Mouse (Mus musculus): ENCODE results near the gene Mtf2. TPM values are rescaled to one million over a fixed set of nuclear protein-coding genes. Genes with fewer than 3 reads are reported as not detected.
"Not testable (repeated sequence)": the region's sequence is repeated elsewhere in the genome, so short reads cannot be mapped to it uniquely, and the experiment has no call there.

Gene Mtf2
- total RNA-seq, 1 experiment from 2014 or later, result 119 TPM

- no peak for ATAC-seq (replicated peaks; ENCODE audit: low read depth, poor library complexity, severe bottlenecking)
These were observed 11.5 kb downstream of the Mtf2 start for GRCm38 (mm10) chr5:108076833-108077540.

DNA sequence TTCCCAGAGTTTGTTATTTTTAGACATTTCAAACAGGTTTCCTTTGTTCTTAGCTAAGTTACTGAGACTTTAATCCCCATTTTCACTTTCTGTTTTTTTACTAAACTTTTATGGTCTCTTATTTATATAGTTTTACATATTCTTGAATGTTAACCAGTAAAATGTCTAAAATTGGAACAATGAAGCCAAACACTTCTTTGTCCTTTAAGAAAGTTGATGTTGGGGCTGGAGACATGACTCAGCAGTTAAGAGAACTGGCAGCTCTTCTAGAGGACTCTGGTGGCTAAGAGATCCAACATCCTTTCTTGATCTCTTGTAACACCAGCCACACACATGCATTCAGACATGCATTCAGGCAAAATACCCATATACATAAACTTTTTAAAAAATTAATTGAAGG is 14.1 kb downstream of the Mtf2 start:
- 0 out of 2 replicates have a peak, but pooled peaks have one; percentile 47 for ATAC-seq (replicated peaks; ENCODE audit: low read depth, poor library complexity, severe bottlenecking)

GRCm38 (mm10) chr5:108082380-108082779 is 16.9 kb downstream of the Mtf2 start:
- peak; percentile 71 for ATAC-seq (replicated peaks; ENCODE audit: low read depth, poor library complexity, severe bottlenecking)

DNA sequence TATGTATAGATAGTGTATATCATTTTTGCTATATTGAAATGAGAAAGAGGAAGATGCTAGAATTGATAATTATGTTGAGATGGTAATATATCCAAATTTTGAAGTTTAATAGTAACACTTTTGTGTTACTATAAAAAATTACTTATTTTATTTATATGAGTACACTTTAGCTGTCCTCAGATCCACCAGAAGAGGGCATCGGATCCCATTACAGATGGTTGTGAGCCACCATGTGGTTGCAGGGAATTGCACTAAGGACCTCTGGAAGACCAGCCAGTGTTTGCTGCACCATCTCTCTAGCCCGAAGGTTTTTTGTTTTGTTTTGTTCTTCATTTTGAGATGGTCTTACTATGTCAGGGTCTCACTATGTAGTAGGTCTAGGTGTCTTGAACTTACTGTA is 20.0 kb downstream of the Mtf2 start:
- ATAC-seq (replicated peaks; ENCODE audit: low read depth, poor library complexity, severe bottlenecking), result no peak

- not testable (repeated sequence) for ATAC-seq (replicated peaks; ENCODE audit: low read depth, poor library complexity, severe bottlenecking)
These were observed 27.3 kb downstream of the Mtf2 start for GRCm38 (mm10) chr5:108092731-108093130.

- no peak for ATAC-seq (replicated peaks; ENCODE audit: low read depth, poor library complexity, severe bottlenecking)
These were observed 32.2 kb downstream of the Mtf2 start for GRCm38 (mm10) chr5:108097676-108098075.

- no peak for ATAC-seq (replicated peaks; ENCODE audit: low read depth, poor library complexity, severe bottlenecking)
These were observed 34.7 kb downstream of the Mtf2 start for GRCm38 (mm10) chr5:108100196-108100595.

DNA sequence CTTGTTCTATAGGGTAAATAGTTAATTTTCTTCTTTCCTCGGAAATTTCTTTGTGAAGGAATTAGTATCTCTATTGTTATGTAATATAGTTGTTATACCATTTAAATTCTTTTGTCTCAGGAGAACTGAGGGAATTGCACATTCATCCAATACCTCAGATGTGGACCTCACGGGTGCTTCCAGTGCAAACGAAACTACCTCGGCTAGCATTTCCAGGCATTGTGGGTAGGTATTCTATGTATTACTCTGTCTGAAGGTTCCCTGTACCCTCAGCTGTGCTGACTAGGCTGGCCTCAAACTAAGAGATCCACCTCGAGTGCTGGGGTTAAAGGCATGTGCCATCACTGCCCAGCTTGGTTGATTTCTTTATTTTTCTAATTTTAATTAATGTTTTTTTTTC is 38.8 kb downstream of the Mtf2 start:
- ATAC-seq (replicated peaks; ENCODE audit: low read depth, poor library complexity, severe bottlenecking), result no peak

DNA sequence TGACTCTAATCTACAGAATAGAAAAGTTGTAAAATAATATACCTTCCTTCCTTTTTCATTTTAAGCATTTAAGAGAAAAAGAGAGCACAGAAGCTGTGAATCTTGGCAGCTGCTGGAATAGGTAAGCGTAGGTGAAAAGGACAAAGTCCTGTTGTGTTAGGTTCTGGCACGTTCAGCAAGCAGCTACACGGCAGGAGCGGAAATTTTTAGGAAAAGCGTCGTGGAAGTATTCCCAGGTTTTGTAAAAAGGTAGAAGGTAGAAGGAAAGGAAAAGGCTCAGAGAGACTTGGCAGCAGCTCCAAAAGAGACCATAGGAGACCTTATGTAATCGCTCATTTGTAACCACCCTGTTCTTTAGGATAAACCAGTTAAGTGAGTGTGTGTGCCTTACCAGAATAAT is 43.9 kb downstream of the Mtf2 start:
- ATAC-seq (replicated peaks; ENCODE audit: low read depth, poor library complexity, severe bottlenecking), result no peak

GRCm38 (mm10) chr5:108117693-108118092 is 52.2 kb downstream of the Mtf2 start:
- ATAC-seq (replicated peaks; ENCODE audit: low read depth, poor library complexity, severe bottlenecking), result no peak

- ATAC-seq (replicated peaks; ENCODE audit: low read depth, poor library complexity, severe bottlenecking), result no peak
These were observed 54.9 kb downstream of the Mtf2 start for GRCm38 (mm10) chr5:108120221-108120900.

DNA sequence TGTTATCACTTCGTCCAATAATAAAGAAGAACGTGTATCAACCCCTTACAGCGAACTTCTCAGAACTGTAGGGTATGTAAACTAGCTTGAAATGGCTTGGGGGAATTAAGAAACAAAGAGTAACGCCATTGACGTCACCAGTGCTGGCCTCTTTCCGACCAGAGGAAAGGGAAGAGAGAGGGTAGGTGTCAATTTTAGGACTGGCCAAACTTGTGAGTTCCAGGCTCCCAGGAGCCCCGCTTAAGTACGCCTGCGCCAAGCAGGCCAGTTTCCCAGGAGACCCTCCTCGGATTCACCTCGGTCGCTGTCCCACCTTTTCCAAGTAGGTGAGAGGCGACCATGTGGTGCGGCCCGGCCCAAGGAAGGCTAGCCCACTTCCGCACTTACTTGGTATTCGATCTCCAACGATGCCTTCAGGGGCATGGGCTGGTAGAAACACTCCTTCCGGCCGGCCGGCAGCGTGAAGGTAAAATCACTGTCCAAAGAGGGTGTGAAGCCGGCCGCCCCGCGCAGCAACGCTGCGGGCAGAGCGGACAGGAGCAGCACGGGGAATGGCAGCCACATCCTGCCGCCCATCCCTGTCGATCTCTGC is 66.5 kb downstream of the Mtf2 start:
- ATAC-seq (replicated peaks; ENCODE audit: low read depth, poor library complexity, severe bottlenecking), result peak; percentile 55

DNA sequence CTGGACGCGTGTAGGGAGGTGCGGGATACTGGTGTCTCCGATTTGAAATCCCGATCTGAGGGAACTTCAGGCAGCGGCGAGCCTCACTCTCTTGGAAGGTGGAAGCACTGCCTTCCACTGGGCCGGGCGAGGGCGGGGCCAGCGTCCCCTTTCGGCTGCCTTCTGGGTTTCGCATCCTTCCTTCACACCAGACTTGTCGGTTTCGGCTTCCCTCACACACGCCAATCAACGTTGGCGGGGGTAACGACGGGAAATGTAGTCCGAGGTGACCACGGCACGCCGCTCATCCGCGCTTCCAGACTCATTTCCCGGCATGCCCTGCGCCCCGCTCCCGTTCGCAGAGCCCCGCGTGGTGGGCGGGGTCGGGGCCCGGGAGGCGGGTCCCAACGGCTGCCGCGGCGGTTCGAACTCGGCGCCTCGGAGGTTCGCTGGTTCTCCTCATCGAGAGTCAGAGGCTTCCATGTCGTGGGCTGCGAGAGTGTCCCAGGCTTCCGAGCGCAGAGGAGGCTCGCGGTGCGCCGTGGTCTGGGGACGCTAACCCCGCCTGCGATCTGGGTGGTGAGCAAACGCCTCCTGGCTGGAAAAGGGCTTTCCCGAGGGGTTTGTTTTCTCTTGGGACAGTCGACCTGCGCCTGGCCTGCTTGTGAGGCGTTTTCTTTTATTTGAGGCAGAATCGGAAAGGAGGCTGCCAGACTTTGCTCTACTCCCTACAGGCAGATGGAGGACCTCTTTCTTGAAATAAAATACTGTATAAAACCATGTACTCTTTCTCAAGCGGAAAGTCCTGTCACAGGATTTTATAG is 67.2 kb downstream of the Mtf2 start, which contains the start of the genes Tmed5 and Ccdc18:
Gene Tmed5, minus strand, starts transcription at position 180 of the 803 bp plus-strand sequence.
Gene Ccdc18, plus strand, starts transcription at position 435 of the 803 bp plus-strand sequence.
- peak; percentile 96 for ATAC-seq (replicated peaks; ENCODE audit: low read depth, poor library complexity, severe bottlenecking)

DNA sequence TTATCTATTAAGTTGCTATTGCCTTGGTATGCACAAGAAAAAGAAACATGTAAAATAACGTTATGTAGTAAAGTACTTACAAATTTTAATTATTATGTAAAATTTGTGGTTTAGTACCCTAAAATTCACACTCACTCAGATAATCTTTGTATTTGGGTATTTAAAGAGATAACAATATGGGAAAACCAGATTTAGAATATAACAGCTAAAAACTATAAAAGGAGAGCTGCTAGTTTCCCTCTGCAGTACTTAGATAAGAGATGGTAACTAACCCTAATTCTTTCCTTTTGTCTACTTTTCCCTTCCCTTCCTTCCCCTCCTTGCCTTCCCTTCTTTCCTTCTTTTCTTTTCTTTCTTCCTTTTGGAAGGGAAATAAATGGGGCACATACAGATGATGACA is 87.1 kb downstream of the Mtf2 start:
- ATAC-seq (replicated peaks; ENCODE audit: low read depth, poor library complexity, severe bottlenecking), result no peak

Other genes starting within 250 kb of the Mtf2 start
- not detected in 2 replicates for gene Ube2d2b, start 235.6 kb upstream of the Mtf2 start, total RNA-seq (2017)
- 7.9 and 15.4 TPM in 2 replicates for gene Evi5, start 190.6 kb upstream of the Mtf2 start, total RNA-seq (2017)
- gene Rpl5, start 165.2 kb upstream of the Mtf2 start, total RNA-seq (2017), result 363 and 432 TPM in 2 replicates
- 15.8 and 28.6 TPM in 2 replicates for gene Fam69a, start 78.6 kb upstream of the Mtf2 start, total RNA-seq (2017)
- gene Tmed5, start 66.9 kb downstream of the Mtf2 start, total RNA-seq (2017), result 98.8 and 101 TPM in 2 replicates
- gene Ccdc18, start 67.2 kb downstream of the Mtf2 start, total RNA-seq (2017), result 25.7 and 32.1 TPM in 2 replicates
- 57.1 and 71.1 TPM in 2 replicates for gene Dr1, start 203.2 kb downstream of the Mtf2 start, total RNA-seq (2017)
- 6.7 and 8.8 TPM in 2 replicates for gene Pigg, start 246.9 kb downstream of the Mtf2 start, total RNA-seq (2017)

Measured in common myeloid progenitor, adult 5-6 weeks (primary cell).